Mouse (Mus musculus) stomach, embryonic 16.5 days (tissue): ENCODE data around the gene Prodh2. TPM values are rescaled to one million over a fixed set of nuclear protein-coding genes. Genes with fewer than 3 reads are reported as not detected.

Experiments
- ATAC-seq: fragments of 200-750 bp; cut with Nextera tagmentation; 2 replicates; pipeline ENCODE4 v1.8.0; 2017; ENCODE audit warnings: moderate number of reproducible peaks, moderate TSS enrichment; ENCODE audit not compliant: insufficient read depth, low FRiP score
- H3K27ac ChIP-seq: fragments of 300-500 bp; sonication (generic); 2 replicates; pipeline ENCODE4 v1.5.1; 2014; ENCODE audit warnings: low read length
- H3K27me3 ChIP-seq: fragments of 300-500 bp; sonication (generic); 2 replicates; pipeline ENCODE4 v1.6.1; 2014; ENCODE audit warnings: low read length, control low read depth, mixed read lengths; ENCODE audit not compliant: control insufficient read depth, insufficient read depth
- H3K36me3 ChIP-seq: fragments of 300-500 bp; sonication (generic); 2 replicates; pipeline ENCODE4 v1.6.1; 2014; ENCODE audit warnings: low read length; ENCODE audit not compliant: control insufficient read depth, insufficient read depth
- H3K4me1 ChIP-seq: fragments of 300-500 bp; sonication (generic); 2 replicates; pipeline ENCODE4 v1.6.1; 2014; ENCODE audit warnings: low read length, control low read depth, mixed read lengths; ENCODE audit not compliant: control insufficient read depth, insufficient read depth
- H3K4me2 ChIP-seq: fragments of 300-500 bp; sonication (generic); 2 replicates; pipeline ENCODE4 v1.6.1; 2014; ENCODE audit warnings: low read depth, low read length, mixed read lengths
- H3K4me3 ChIP-seq: fragments of 300-500 bp; sonication (generic); replicated peaks from 2 replicates; pipeline ENCODE4 v1.5.1; 2014; ENCODE audit warnings: mild to moderate bottlenecking, low read length
- H3K9ac ChIP-seq: fragments of 300-500 bp; sonication (generic); 2 replicates; pipeline ENCODE4 v1.6.1; 2014; ENCODE audit warnings: low read length
- H3K9me3 ChIP-seq: fragments of 300-500 bp; sonication (generic); replicated peaks from 2 replicates; pipeline ENCODE4 v1.6.1; 2016; ENCODE audit warnings: low read length, control low read depth; ENCODE audit not compliant: control insufficient read depth
- WGBS: fragments of 180-500 bp; shearing (Covaris S2); extraction: QIAGEN DNeasy Blood & Tissue Kit; methylation state at CpG from one replicate; pipeline ENCODE4 v1.1.7; 2014; 5-methylcytosine and 5-hydroxymethylcytosine counted together
- polyA plus RNA-seq: library from polyadenylated mRNA; unstranded; fragments of >200 nt; fragmentation: Nextera tagmentation; extraction: Ambion mirVana; gene quantifications from 2 replicates; pipeline ENCODE4 v1.2.1, GENCODE M21; 2015

Gene Prodh2
- polyA plus RNA-seq, 1 experiment from 2014 or later, result 4.0 TPM

GRCm38 (mm10) chr7:30515003-30515760 is 21.8 kb downstream of the Prodh2 start:
- Histone ChIP-seq H3K4me1 (no peaks in the 10 kb centered on the region), H3K27me3 (no peaks in the 10 kb centered on the region), H3K4me3 (no peak overlapping the region), H3K27ac (no peak overlapping the region), H3K9ac (no peak overlapping the region), H3K36me3 (no peaks in the 10 kb centered on the region), H3K4me2 (no peak overlapping the region), H3K9me3 (no peaks in the 10 kb centered on the region)
- 54% methylated on average over 24 of the region's 24 CpGs for WGBS
- ATAC-seq, result no peak

GRCm38 (mm10) chr7:30518325-30518724 is 24.9 kb downstream of the Prodh2 start:
- no peak overlapping the region for H3K9ac ChIP-seq
- no peak for ATAC-seq
- H3K9me3 ChIP-seq, result no peaks in the 10 kb centered on the region
- no peak overlapping the region for H3K4me2 ChIP-seq
- WGBS, result 33% methylated on average over 8 of the region's 8 CpGs
- no peak overlapping the region for H3K4me3 ChIP-seq
- H3K36me3 ChIP-seq, result no peaks in the 10 kb centered on the region
- no peaks in the 10 kb centered on the region for H3K27me3 ChIP-seq
- H3K27ac ChIP-seq, result no peak overlapping the region
- H3K4me1 ChIP-seq, result no peaks in the 10 kb centered on the region

- Histone ChIP-seq H3K9ac (no peak overlapping the region), H3K4me2 (no peak overlapping the region), H3K9me3 (no peaks in the 10 kb centered on the region), H3K27ac (no peak overlapping the region), H3K4me1 (no peaks in the 10 kb centered on the region), H3K4me3 (no peak overlapping the region), H3K27me3 (no peaks in the 10 kb centered on the region), H3K36me3 (no peaks in the 10 kb centered on the region)
- no peak for ATAC-seq
- WGBS, result 73% methylated on average over 4 of the region's 4 CpGs
Measured at GRCm38 (mm10) chr7:30520396-30520795, 27.0 kb downstream of the Prodh2 start.

- no peak for ATAC-seq
- Histone ChIP-seq H3K4me2 (no peak overlapping the region), H3K36me3 (no peaks in the 10 kb centered on the region), H3K27ac (no peak overlapping the region), H3K4me3 (no peak overlapping the region), H3K27me3 (no peaks in the 10 kb centered on the region), H3K4me1 (no peaks in the 10 kb centered on the region), H3K9ac (no peak overlapping the region), H3K9me3 (no peaks in the 10 kb centered on the region)
- 78% methylated on average over 5 of the region's 5 CpGs for WGBS
Measured at GRCm38 (mm10) chr7:30520856-30521255, 27.4 kb downstream of the Prodh2 start.

GRCm38 (mm10) chr7:30522871-30523270 is 29.4 kb downstream of the Prodh2 start:
- no peak overlapping the region for H3K4me2 ChIP-seq
- no peaks in the 10 kb centered on the region for H3K27me3 ChIP-seq
- ATAC-seq, result no peak
- no peak overlapping the region for H3K9ac ChIP-seq
- peaks cover 10% of the 10 kb centered on the region for H3K4me1 ChIP-seq
- H3K36me3 ChIP-seq, result no peaks in the 10 kb centered on the region
- no peak overlapping the region for H3K27ac ChIP-seq
- no peaks in the 10 kb centered on the region for H3K9me3 ChIP-seq
- H3K4me3 ChIP-seq, result no peak overlapping the region
- WGBS, result 82% methylated on average over 10 of the region's 10 CpGs

- H3K27me3 ChIP-seq, result no peaks in the 10 kb centered on the region
- no peak overlapping the region for H3K4me2 ChIP-seq
- peaks cover 10% of the 10 kb centered on the region for H3K4me1 ChIP-seq
- no peak overlapping the region for H3K4me3 ChIP-seq
- no peaks in the 10 kb centered on the region for H3K9me3 ChIP-seq
- ATAC-seq, result no peak
- H3K27ac ChIP-seq, result no peak overlapping the region
- peaks cover 2% of the 10 kb centered on the region; the same call in 1 of the 2 replicates for H3K36me3 ChIP-seq
- 90% methylated on average over 6 of the region's 6 CpGs for WGBS
- no peak overlapping the region for H3K9ac ChIP-seq
Measured at GRCm38 (mm10) chr7:30524487-30524886, 31.1 kb downstream of the Prodh2 start.

GRCm38 (mm10) chr7:30525954-30526353 is 32.5 kb downstream of the Prodh2 start:
- ATAC-seq, result peak; percentile 24; the same call in 1 of the 2 replicates
- Histone ChIP-seq H3K9ac (peak overlapping the region; percentile 63), H3K27me3 (no peaks in the 10 kb centered on the region), H3K9me3 (no peaks in the 10 kb centered on the region), H3K4me2 (peak overlapping the region; percentile 35), H3K27ac (no peak overlapping the region), H3K36me3 (peaks cover 11% of the 10 kb centered on the region; the same call in 1 of the 2 replicates), H3K4me1 (peaks cover 10% of the 10 kb centered on the region), H3K4me3 (no peak overlapping the region)
- 27% methylated on average over 10 of the region's 10 CpGs for WGBS

- Histone ChIP-seq H3K9me3 (no peaks in the 10 kb centered on the region), H3K4me3 (no peak overlapping the region), H3K27ac (peak overlapping the region; percentile 15; the same call in 1 of the 2 replicates), H3K9ac (peak overlapping the region; percentile 63), H3K27me3 (no peaks in the 10 kb centered on the region), H3K4me2 (peak overlapping the region; percentile 35), H3K36me3 (peaks cover 11% of the 10 kb centered on the region; the same call in 1 of the 2 replicates), H3K4me1 (peaks cover 10% of the 10 kb centered on the region)
- ATAC-seq, result no peak
- 34% methylated on average over 17 of the region's 17 CpGs for WGBS
Measured at GRCm38 (mm10) chr7:30526399-30526798, 33.0 kb downstream of the Prodh2 start.

GRCm38 (mm10) chr7:30526981-30527380 is 33.6 kb downstream of the Prodh2 start:
- H3K27me3 ChIP-seq, result no peaks in the 10 kb centered on the region
- H3K4me1 ChIP-seq, result peaks cover 10% of the 10 kb centered on the region
- H3K9ac ChIP-seq, result peak overlapping the region; percentile 63; the same call in 1 of the 2 replicates
- ATAC-seq, result no peak
- H3K4me2 ChIP-seq, result no peak overlapping the region
- H3K36me3 ChIP-seq, result peaks cover 11% of the 10 kb centered on the region; the same call in 1 of the 2 replicates
- H3K9me3 ChIP-seq, result no peaks in the 10 kb centered on the region
- H3K4me3 ChIP-seq, result no peak overlapping the region
- no peak overlapping the region for H3K27ac ChIP-seq
- WGBS, result 82% methylated on average over 14 of the region's 14 CpGs
